Mouse (Mus musculus): ENCODE measurements around the gene Eri3.

DNA sequence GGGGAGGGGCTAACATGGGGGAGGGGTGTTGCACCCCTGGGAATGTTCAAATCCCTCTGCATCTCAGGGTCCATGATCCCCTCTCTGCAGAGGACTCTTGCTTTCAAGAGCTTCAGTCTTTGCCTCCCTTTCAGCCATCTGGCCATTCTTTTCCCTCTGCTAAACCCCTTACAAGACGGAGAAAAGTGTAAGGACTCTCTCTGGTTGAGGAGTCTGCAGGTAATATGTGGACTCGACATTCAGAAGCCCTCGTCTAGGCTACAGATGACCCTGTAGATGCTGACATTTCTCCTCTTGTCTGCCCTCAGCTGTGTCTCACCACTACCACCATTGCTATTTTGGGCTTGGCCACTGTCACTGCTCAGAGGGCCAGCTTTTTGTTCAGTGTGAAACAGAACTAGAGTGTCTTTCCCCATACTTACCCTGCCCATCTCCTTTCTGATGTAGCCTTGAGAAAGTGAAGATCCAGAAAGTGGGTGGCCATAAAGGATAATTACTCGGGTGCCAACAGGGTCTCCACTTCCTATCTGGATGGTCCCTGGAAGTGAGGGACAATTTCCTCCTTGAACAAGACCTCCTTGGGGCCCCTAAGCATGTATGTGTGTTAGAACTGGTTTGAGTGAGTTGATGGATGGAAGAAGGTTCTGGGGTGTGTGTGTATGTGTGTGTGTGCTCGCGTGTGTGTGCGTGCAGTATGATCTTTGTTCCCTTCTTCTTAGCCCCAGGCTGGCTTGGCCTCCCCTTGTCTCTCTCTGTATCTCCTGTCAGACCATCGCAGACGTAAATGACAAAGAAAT lies 104.7 kb downstream of the Eri3 start:
- TF ChIP-seq CTCF (IDR thresholded peaks at IDR 0.05; ENCODE audit: borderline replicate concordance, extremely low read depth, insufficient read depth, insufficient read length) (no peak), POLR2A (IDR thresholded peaks at IDR 0.05; ENCODE audit: borderline replicate concordance, extremely low read depth, insufficient read depth, insufficient read length, poor library complexity, severe bottlenecking) (no peak)
